Mouse (Mus musculus): ENCODE results near the gene Zfp398.
"Not testable (repeated sequence)": the region's sequence is repeated elsewhere in the genome, so short reads cannot be mapped to it uniquely, and the experiment has no call there.

The Zfp398 gene

GRCm38 (mm10) chr6:47828950-47829349 is 6.5 kb upstream of the Zfp398 start:
- no peak for DNase-seq

GRCm38 (mm10) chr6:47830104-47831078 is 5.1 kb upstream of the Zfp398 start, which contains the start of gene Zfp786:
Gene Zfp786, minus strand, starts transcription at chr6:47830867.
- peak; percentile 95 for DNase-seq

GRCm38 (mm10) chr6:47832220-47832619 is 3.2 kb upstream of the Zfp398 start:
- no peak for DNase-seq

- DNase-seq: peak; percentile 67
Measured at GRCm38 (mm10) chr6:47835984-47836521, 592 bp downstream of the Zfp398 start.

GRCm38 (mm10) chr6:47837630-47838029 is 2.2 kb downstream of the Zfp398 start:
- DNase-seq: no peak

- DNase-seq: no peak
Measured at GRCm38 (mm10) chr6:47841077-47841476, 5.6 kb downstream of the Zfp398 start.

GRCm38 (mm10) chr6:47841831-47842230 is 6.4 kb downstream of the Zfp398 start:
- no peak for DNase-seq

GRCm38 (mm10) chr6:47842337-47842736 is 6.9 kb downstream of the Zfp398 start:
- DNase-seq: no peak

- DNase-seq: no peak
Measured at GRCm38 (mm10) chr6:47845779-47846178, 10.3 kb downstream of the Zfp398 start.

- no peak for DNase-seq
Measured at GRCm38 (mm10) chr6:47857241-47857640, 21.8 kb downstream of the Zfp398 start.

- DNase-seq: not testable (repeated sequence)
Measured at GRCm38 (mm10) chr6:47857729-47858128, 22.3 kb downstream of the Zfp398 start.

- DNase-seq: no peak
Measured at GRCm38 (mm10) chr6:47872266-47872665, 36.8 kb downstream of the Zfp398 start.

GRCm38 (mm10) chr6:47877058-47877457 is 41.6 kb downstream of the Zfp398 start, which contains the start of gene Zfp282:
Gene Zfp282, plus strand, starts transcription at chr6:47877204.
- no peak for DNase-seq

GRCm38 (mm10) chr6:47877461-47878132 is 42.1 kb downstream of the Zfp398 start:
- DNase-seq: peak; percentile 92

- DNase-seq: peak; percentile 42
Measured at GRCm38 (mm10) chr6:47878133-47878514, 42.7 kb downstream of the Zfp398 start.

- no peak for DNase-seq
Measured at GRCm38 (mm10) chr6:47878593-47878992, 43.1 kb downstream of the Zfp398 start.

- no peak for DNase-seq
Measured at GRCm38 (mm10) chr6:47879049-47879716, 43.7 kb downstream of the Zfp398 start.

GRCm38 (mm10) chr6:47880166-47880565 is 44.7 kb downstream of the Zfp398 start:
- DNase-seq: no peak

- no peak for DNase-seq
Measured at GRCm38 (mm10) chr6:47888812-47889383, 53.4 kb downstream of the Zfp398 start.

- DNase-seq: no peak
Measured at GRCm38 (mm10) chr6:47899416-47899815, 64.0 kb downstream of the Zfp398 start.

GRCm38 (mm10) chr6:47903587-47903986 is 68.1 kb downstream of the Zfp398 start:
- DNase-seq: peak; percentile 87

GRCm38 (mm10) chr6:47904361-47904760 is 68.9 kb downstream of the Zfp398 start:
- DNase-seq: no peak
